Mouse (Mus musculus): ENCODE measurements at regions not wholly inside any gene's neighbourhood (a gene's known extent, or its start where the extent isn't known, plus 50 kb on each side); places are given as distances from the start of the nearest gene placed in this dataset.
A peak's percentile ranks its signal among the peaks of the same experiment; 100 is the strongest.

- TF ChIP-seq CTCF (IDR thresholded peaks at IDR 0.05; ENCODE audit: low read depth, low read length), result peak; percentile 46; the same call in 1 of the 2 replicates
- TF ChIP-seq POLR2A (IDR thresholded peaks at IDR 0.05; ENCODE audit: borderline replicate concordance, low read depth, low read length), result no peak
Observed at GRCm38 (mm10) chr11:39588641-39589385, 1106.2 kb downstream of the Mat2b start.

Data from bone marrow macrophage, adult 2 months (primary cell).